Mouse (Mus musculus): ENCODE measurements around the gene Flnb.

Flnb gene

DNA sequence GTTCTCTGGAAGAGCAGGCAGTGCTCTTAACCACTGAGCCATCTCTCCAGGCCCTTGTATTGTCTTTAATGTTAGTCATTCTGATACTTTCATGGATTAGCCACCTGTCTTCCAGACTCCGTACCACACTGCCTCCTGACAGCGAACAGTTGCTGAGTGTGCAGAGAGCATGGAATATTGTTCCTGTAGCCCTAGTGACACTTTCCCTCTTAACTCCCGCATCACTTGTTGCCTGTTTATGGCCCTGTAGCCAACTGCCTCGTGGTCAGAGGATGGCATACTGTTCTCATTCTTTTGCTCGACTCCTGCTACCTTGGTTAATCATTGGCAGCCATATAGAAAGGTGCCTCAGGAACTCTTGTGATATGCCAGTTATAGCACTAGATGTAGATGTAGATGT, 45.4 kb downstream of the Flnb start:
- no peak for DNase-seq (ENCODE audit: low spot score)

- DNase-seq (ENCODE audit: low spot score), result no peak
Measured at GRCm38 (mm10) chr14:7863871-7864505, 46.2 kb downstream of the Flnb start.

- no peak for DNase-seq (ENCODE audit: low spot score)
Measured at GRCm38 (mm10) chr14:7864506-7864899, 46.7 kb downstream of the Flnb start.

DNA sequence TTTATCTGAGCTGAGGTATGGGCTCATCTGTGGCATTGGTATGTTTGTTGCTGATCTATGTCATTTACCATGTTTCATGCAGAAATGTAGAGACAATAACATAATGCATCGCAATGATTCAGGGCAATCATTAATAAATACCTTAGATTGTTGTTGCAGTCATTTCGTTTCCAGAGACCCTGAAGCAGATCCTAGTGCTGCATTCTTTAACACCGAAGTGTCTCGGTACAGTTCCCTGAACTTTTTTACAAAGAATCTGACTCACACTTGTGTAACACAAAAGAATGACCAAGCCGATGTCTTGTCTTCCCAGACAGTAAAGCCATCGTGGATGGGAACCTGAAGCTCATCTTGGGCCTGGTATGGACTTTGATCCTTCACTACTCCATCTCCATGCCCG, 49.5 kb downstream of the Flnb start:
- DNase-seq (ENCODE audit: low spot score), result no peak

DNA sequence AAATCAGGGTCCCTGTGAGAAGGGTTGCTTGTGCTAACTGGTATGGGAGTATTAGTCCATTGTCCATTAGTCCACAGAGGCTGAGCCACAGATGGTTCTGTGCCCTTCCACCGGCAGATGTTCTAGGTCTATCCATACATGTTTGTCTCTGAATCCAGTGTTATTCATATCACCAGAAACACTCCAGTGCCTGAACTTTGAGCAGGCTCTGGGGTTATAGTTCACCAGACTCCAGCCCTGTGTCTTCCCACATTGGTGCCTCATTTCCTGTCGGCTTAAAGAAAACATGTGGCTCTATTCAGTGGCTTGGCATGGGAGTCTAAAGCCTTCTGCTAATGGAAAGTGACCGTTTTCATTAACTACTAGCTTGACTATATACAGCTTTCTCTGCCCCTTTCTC, 50.1 kb downstream of the Flnb start:
- no peak for DNase-seq (ENCODE audit: low spot score)

- DNase-seq (ENCODE audit: low spot score), result peak; percentile 34
Measured at GRCm38 (mm10) chr14:7869796-7870195, 52.0 kb downstream of the Flnb start.

- no peak for DNase-seq (ENCODE audit: low spot score)
Measured at GRCm38 (mm10) chr14:7873552-7873951, 55.8 kb downstream of the Flnb start.

- DNase-seq (ENCODE audit: low spot score), result no peak
Measured at GRCm38 (mm10) chr14:7874495-7874894, 56.7 kb downstream of the Flnb start.

- no peak for DNase-seq (ENCODE audit: low spot score)
Measured at GRCm38 (mm10) chr14:7877957-7878356, 60.2 kb downstream of the Flnb start.

DNA sequence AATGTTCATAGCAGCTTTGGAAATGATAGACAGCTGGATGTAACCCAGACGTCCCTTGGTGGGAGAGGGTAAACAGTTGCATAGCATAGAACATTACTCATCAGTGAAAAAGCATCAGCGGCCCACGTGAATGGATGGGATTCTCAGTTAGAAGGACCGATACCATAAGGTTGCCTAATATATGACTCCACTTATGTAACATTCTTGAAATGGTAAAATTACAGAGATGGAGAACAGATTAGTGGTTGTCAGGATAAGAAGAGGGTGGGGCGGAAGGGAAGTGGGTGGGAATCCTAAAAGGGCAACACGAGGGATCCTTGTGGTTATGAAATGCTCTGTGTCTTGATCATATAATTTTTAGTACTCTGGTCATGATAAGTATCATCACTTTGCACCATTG, 62.6 kb downstream of the Flnb start:
- DNase-seq (ENCODE audit: low spot score), result no peak

DNA sequence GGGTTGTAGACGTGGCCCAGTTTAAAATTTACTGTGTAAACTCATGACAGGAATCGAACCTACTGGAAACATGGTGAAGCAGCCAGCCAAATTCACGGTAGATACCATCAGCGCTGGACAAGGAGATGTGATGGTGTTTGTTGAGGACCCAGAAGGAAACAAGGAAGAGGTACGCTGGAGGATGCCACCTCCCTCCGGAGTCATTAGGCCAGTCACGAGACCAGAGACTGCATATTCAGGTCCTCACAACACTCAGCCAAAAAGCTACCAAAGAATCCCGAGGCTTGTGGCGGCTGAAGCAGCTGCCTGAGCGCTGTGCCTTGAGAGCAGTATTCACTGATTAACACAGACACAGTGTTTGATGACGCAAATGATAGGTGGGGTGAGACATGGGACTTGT, 63.8 kb downstream of the Flnb start:
- DNase-seq (ENCODE audit: low spot score), result no peak

DNA sequence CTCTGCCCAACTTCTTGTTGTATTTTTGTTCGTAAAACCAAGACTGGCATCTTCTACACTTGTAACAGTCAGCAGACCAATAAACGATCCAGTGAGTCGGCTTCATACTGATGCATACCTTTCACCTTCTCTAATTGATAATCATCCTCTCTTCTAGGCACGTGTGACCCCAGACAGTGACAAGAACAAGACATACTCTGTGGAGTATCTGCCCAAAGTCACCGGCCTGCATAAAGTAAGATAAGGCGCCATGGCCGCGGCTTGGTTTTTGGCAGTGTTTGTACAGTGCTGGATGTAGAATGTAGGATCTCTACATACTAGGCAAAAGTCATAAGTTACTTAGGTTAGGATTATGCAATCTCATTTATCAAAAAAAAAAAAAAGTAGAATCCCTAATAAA, 64.3 kb downstream of the Flnb start:
- DNase-seq (ENCODE audit: low spot score), result no peak

GRCm38 (mm10) chr14:7884158-7884557, 66.4 kb downstream of the Flnb start:
- DNase-seq (ENCODE audit: low spot score), result no peak

- DNase-seq (ENCODE audit: low spot score), result no peak
Measured at GRCm38 (mm10) chr14:7884841-7885240, 67.1 kb downstream of the Flnb start.

DNA sequence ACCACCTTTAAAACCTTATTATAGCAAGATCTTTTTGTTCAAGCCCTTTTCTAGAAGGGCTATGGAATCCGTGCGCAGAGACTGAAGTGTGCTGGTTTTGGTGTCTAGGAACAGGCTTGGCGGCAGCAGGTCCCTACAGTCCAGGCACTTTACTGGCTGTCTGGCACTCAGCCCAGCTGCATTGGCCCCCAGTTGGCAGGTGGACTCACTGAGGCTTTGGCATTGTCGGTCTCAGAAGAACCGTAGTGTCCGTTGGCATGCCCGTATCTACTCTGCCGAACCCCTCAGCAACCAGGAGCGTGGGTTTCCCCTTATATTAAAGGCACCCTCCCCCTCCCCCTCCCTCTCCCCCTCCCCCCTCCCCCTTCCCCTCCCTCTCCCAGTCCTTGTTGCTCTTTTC, 67.8 kb downstream of the Flnb start:
- DNase-seq (ENCODE audit: low spot score), result no peak

DNA sequence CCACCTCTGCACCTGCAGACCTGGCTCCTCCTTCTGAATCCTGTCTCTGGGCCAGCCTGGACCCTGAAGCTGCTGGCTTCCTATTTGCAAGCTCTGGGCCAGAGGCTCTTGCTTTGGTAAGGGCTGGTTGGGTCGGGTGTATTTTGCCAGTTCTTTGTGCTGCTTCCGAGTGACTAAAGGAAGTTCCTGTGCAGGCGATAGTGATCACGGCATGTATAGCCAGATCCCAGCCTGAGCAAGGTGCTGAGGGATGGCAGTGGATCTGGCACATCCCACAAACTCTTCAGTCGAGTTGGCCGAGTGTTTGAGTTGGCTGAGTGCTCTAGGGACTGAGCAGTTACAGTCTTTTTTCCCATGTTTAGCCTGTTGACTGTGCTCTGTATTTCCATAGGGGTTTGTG, 68.3 kb downstream of the Flnb start:
- DNase-seq (ENCODE audit: low spot score), result no peak

DNA sequence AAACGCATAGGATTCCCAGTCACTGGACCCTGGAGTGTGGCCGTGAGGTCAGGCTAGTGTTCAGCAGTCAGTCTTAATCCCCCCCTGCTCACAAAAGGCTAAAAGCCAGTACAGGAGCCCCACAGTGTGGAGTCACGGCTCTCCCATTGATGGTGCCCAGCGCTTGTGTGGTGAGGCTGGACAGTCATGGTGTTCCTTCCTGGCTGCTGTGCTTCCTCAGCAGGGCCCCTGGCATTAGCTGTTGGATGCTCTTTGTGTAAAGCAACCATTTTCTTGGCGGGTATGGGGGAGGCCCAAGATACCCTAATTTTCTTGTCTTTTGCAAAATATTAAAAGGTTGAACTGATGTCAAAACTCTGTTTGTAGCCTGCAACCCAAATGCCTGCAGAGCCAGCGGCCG, 69.4 kb downstream of the Flnb start:
- DNase-seq (ENCODE audit: low spot score), result no peak

DNA sequence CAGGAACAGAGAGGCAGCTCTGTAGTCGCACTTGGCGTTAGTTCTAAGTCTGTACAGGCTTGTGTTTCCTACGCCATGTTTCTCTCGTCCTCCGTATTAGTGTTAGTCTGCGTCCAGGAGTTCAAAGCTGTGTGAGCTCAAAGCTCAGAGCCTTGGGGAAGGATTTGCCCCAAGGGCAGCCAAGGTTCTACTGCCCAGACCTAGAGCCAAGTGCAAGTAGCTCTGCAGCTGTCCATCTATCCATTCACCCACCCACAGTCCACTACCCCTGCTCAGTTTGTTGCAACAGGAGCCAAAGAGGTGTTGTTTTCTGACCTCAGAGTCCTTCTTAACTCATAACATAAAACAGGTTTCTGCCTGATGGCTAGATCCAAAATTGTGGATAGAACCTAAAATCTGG, 70.5 kb downstream of the Flnb start:
- no peak for DNase-seq (ENCODE audit: low spot score)

- peak; percentile 24 for DNase-seq (ENCODE audit: low spot score)
Measured at GRCm38 (mm10) chr14:7888811-7889651, 71.3 kb downstream of the Flnb start.

GRCm38 (mm10) chr14:7889834-7890233, 72.1 kb downstream of the Flnb start:
- DNase-seq (ENCODE audit: low spot score), result no peak

- no peak for DNase-seq (ENCODE audit: low spot score)
Measured at GRCm38 (mm10) chr14:7891401-7891800, 73.6 kb downstream of the Flnb start.

- no peak for DNase-seq (ENCODE audit: low spot score)
Measured at GRCm38 (mm10) chr14:7896126-7896525, 78.4 kb downstream of the Flnb start.

DNA sequence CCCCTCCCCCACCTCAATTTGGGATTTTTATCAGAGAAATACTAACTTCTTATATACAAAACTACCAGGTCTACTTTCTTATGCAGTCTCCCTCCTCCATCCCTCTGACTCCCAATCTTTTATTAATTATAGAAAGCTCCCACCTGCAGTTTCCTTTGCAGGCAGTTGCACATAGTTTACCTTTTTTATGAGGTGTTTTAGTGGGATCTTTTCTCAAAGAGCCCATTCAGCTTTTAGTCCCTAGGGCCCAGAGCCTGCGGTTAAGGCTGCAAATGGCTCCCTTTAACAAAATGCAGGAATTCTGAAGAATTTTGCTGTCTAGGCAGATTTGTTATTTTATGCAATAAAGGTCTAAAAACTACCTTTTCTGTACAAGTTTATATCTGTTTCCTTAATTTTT, 78.9 kb downstream of the Flnb start:
- DNase-seq (ENCODE audit: low spot score), result no peak

- no peak for DNase-seq (ENCODE audit: low spot score)
Measured at GRCm38 (mm10) chr14:7899986-7900385, 82.2 kb downstream of the Flnb start.

Data from ovary, postnatal 36 days (tissue).